Mouse (Mus musculus): Measurements from ENCODE around the gene Gm47959. TPM values are rescaled to one million over a fixed set of nuclear protein-coding genes. Genes with fewer than 3 reads are reported as not detected.

Gene Gm47959
- polyA plus RNA-seq, 1 experiment from 2014 or later, result not detected

GRCm38 (mm10) chr1:83044882-83045427 is 44.6 kb downstream of the Gm47959 start, which contains the start of gene Gm47969:
Gene Gm47969 (plus strand): TSS chr1:83044932.
- no peak within 1 kb of the TSS for H3K27ac ChIP-seq (ENCODE audit: low read length)
- no peaks in the 10 kb centered on the region for H3K27me3 ChIP-seq (ENCODE audit: insufficient read depth, low read length)
- H3K4me1 ChIP-seq (ENCODE audit: insufficient read depth, low read length), result no peaks in the 10 kb centered on the region
- no peak within 1 kb of the TSS for H3K4me2 ChIP-seq (replicated peaks; ENCODE audit: low read depth, low read length)
- 76% methylated on average over 5 of the region's 5 CpGs for WGBS
- H3K36me3 ChIP-seq (ENCODE audit: insufficient read depth, low read length), result no peaks in the 10 kb centered on the region
- H3K9me3 ChIP-seq (ENCODE audit: low read length), result no peaks in the 10 kb centered on the region
- no peak within 1 kb of the TSS for H3K9ac ChIP-seq (replicated peaks; ENCODE audit: low read length)
- H3K4me3 ChIP-seq (ENCODE audit: low read length), result no peak within 1 kb of the TSS
- no peak for ATAC-seq (ENCODE audit: low FRiP score, low TSS enrichment)

Other genes with a start within 250 kb of the Gm47959 start
- gene Tm4sf20, start 232.1 kb upstream of the Gm47959 start, polyA plus RNA-seq (2015; fragmentation: Nextera tagmentation; extraction: Ambion mirVana), result 1.1 and 1.7 TPM in 2 replicates
- not detected in 2 replicates for gene Gm47791, start 229.3 kb upstream of the Gm47959 start, polyA plus RNA-seq (2015; fragmentation: Nextera tagmentation; extraction: Ambion mirVana)
- gene Agfg1, start 161.1 kb upstream of the Gm47959 start, polyA plus RNA-seq (2015; fragmentation: Nextera tagmentation; extraction: Ambion mirVana), result 28.0 and 28.2 TPM in 2 replicates
- gene A030005L19Rik, start 87.2 kb upstream of the Gm47959 start, polyA plus RNA-seq (2015; fragmentation: Nextera tagmentation; extraction: Ambion mirVana), result not detected in 2 replicates
- gene A030014E15Rik, start 75.6 kb upstream of the Gm47959 start, polyA plus RNA-seq (2015; fragmentation: Nextera tagmentation; extraction: Ambion mirVana), result not detected in 2 replicates
- gene Gm6217, start 69.1 kb upstream of the Gm47959 start, polyA plus RNA-seq (2015; fragmentation: Nextera tagmentation; extraction: Ambion mirVana), result not detected in 2 replicates
- not detected in 2 replicates for gene A030003K21Rik, start 57.2 kb upstream of the Gm47959 start, polyA plus RNA-seq (2015; fragmentation: Nextera tagmentation; extraction: Ambion mirVana)
- gene Gm7544, start 44.5 kb upstream of the Gm47959 start, polyA plus RNA-seq (2015; fragmentation: Nextera tagmentation; extraction: Ambion mirVana), result not detected in 2 replicates
- gene Gm47955, start 40.3 kb upstream of the Gm47959 start, polyA plus RNA-seq (2015; fragmentation: Nextera tagmentation; extraction: Ambion mirVana), result not detected in 2 replicates
- gene Slc19a3, start 37.9 kb downstream of the Gm47959 start, polyA plus RNA-seq (2015; fragmentation: Nextera tagmentation; extraction: Ambion mirVana), result 1.5 and 2.4 TPM in 2 replicates
- not detected in 2 replicates for gene Krtap28-10, start 41.9 kb downstream of the Gm47959 start, polyA plus RNA-seq (2015; fragmentation: Nextera tagmentation; extraction: Ambion mirVana)
- gene Gm47969, start 44.4 kb downstream of the Gm47959 start, polyA plus RNA-seq (2015; fragmentation: Nextera tagmentation; extraction: Ambion mirVana), result not detected in 2 replicates
- not detected in 2 replicates for gene A030005K14Rik, start 58.8 kb downstream of the Gm47959 start, polyA plus RNA-seq (2015; fragmentation: Nextera tagmentation; extraction: Ambion mirVana)
- not detected in 2 replicates for gene Krtap28-13, start 60.4 kb downstream of the Gm47959 start, polyA plus RNA-seq (2015; fragmentation: Nextera tagmentation; extraction: Ambion mirVana)
- gene Ccl20, start 116.2 kb downstream of the Gm47959 start, polyA plus RNA-seq (2015; fragmentation: Nextera tagmentation; extraction: Ambion mirVana), result 0.63 and 0.92 TPM in 2 replicates
- gene Daw1, start 159.2 kb downstream of the Gm47959 start, polyA plus RNA-seq (2015; fragmentation: Nextera tagmentation; extraction: Ambion mirVana), result 0.18 and 0.44 TPM in 2 replicates

Data from kidney, embryonic 16.5 days (tissue).